Mouse (Mus musculus) forebrain, embryonic 10.5 days (tissue): Measurements from ENCODE around the gene Tra2a. TPM values are rescaled to one million over a fixed set of nuclear protein-coding genes. Genes with fewer than 3 reads are reported as not detected.

Experiments used
- DNase-seq: peaks from one replicate; pipeline ENCODE4 v3.0.0-alpha.2; 2017; ENCODE audit warnings: low spot score; ENCODE audit errors: extremely low spot score
- H3K27ac ChIP-seq: fragments of 300-500 bp; sonication (generic); 2 replicates; pipeline ENCODE4 v1.5.1; 2016; ENCODE audit warnings: mild to moderate bottlenecking
- H3K27me3 ChIP-seq: fragments of 300-500 bp; sonication (generic); 2 replicates; pipeline ENCODE4 v1.6.1; 2016; ENCODE audit warnings: mild to moderate bottlenecking; ENCODE audit not compliant: poor library complexity, severe bottlenecking
- H3K36me3 ChIP-seq: fragments of 300-500 bp; sonication (generic); replicated peaks from 2 replicates; pipeline ENCODE4 v1.6.1; 2016; ENCODE audit warnings: mild to moderate bottlenecking, moderate library complexity
- H3K4me1 ChIP-seq: fragments of 300-500 bp; sonication (generic); 2 replicates; pipeline ENCODE4 v1.6.1; 2016
- H3K4me3 ChIP-seq: fragments of 300-500 bp; sonication (generic); 2 replicates; pipeline ENCODE4 v1.5.1; 2016; ENCODE audit warnings: mild to moderate bottlenecking, moderate library complexity
- H3K9me3 ChIP-seq: fragments of 300-500 bp; sonication (generic); 2 replicates; pipeline ENCODE4 v1.6.1; 2016; ENCODE audit warnings: mild to moderate bottlenecking, moderate library complexity
- WGBS: fragments of 180-500 bp; shearing (Covaris S2); methylation state at CpG from one replicate; pipeline ENCODE4 v1.1.7; 2016; 5-methylcytosine and 5-hydroxymethylcytosine counted together
- polyA plus RNA-seq: library from polyadenylated mRNA; unstranded; fragments of >200 nt; fragmentation: Nextera tagmentation; extraction: Ambion mirVana; gene quantifications from 2 replicates; pipeline ENCODE4 v1.2.1, GENCODE M21; 2016

Tra2a gene
- polyA plus RNA-seq, 1 experiment from 2014 or later = 127 TPM

DNA sequence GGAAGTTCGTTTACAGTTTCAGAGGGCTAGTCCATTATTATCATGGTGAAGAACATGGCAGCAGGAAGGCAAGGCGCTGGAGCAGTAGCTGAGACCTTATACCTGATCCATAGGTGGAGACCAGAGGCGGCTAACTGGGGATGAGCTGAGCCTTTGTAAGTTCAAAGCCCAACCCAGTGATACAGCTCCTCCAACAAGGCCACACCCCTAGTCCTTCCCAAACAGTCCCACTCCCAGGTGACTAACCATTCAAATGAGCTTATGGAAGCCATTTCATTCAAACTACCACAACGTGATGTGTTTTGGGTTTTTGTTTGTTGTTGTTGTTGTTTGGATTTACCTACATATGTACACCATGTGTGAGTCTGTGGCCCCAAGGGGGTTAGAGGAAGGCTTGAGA, 69.3 kb downstream of the Tra2a start:
- peaks cover 98% of the 10 kb centered on the region for H3K36me3 ChIP-seq

More for the DNA sequence above, 69.3 kb downstream of the Tra2a start:
- Histone ChIP-seq H3K27me3 (no peaks in the 10 kb centered on the region), H3K4me3 (no peak overlapping the region), H3K27ac (no peak overlapping the region), H3K4me1 (0 out of 2 replicates have a peak, but pooled peaks cover 4% of the 10 kb centered on the region), H3K9me3 (peaks cover 22% of the 10 kb centered on the region)
- WGBS = 96% methylated on average over 4 of the region's 4 CpGs
- DNase-seq = no peak

Other genes starting within 250 kb of the Tra2a start
- gene Gpnmb, start 227.5 kb downstream of the Tra2a start, polyA plus RNA-seq = 1.1 and 2.5 TPM in 2 replicates
- 71.4 and 71.9 TPM in 2 replicates for gene Malsu1, start 190.2 kb downstream of the Tra2a start, polyA plus RNA-seq
- gene Igf2bp3, start 49.1 kb downstream of the Tra2a start, polyA plus RNA-seq = 128 and 141 TPM in 2 replicates
- 4.3 and 4.9 TPM in 2 replicates for gene Ccdc126, start 55.2 kb upstream of the Tra2a start, polyA plus RNA-seq
- gene Fam221a, start 103.7 kb upstream of the Tra2a start, polyA plus RNA-seq = 3.5 and 5.8 TPM in 2 replicates
- gene Stk31, start 131.6 kb upstream of the Tra2a start, polyA plus RNA-seq = 0.05 and 0.09 TPM in 2 replicates